Mouse (Mus musculus) cortical plate, adult 2 months (tissue): Measurements from ENCODE around the gene Myadml2.

Experiments
- CTCF ChIP-seq: fragments of 200-500 bp; IDR thresholded peaks from 2 replicates; pipeline ENCODE4 v1.5.1; 2011; ENCODE audit warnings: mild to moderate bottlenecking, control low read depth, low read length; ENCODE audit not compliant: insufficient read depth; ENCODE audit errors: extremely low read depth
- POLR2A ChIP-seq: fragments of 200-500 bp; IDR thresholded peaks from 2 replicates; pipeline ENCODE4 v1.6.1; 2011; ENCODE audit warnings: mild to moderate bottlenecking, low read length, control low read depth; ENCODE audit not compliant: insufficient read depth; ENCODE audit errors: extremely low read depth

DNA sequence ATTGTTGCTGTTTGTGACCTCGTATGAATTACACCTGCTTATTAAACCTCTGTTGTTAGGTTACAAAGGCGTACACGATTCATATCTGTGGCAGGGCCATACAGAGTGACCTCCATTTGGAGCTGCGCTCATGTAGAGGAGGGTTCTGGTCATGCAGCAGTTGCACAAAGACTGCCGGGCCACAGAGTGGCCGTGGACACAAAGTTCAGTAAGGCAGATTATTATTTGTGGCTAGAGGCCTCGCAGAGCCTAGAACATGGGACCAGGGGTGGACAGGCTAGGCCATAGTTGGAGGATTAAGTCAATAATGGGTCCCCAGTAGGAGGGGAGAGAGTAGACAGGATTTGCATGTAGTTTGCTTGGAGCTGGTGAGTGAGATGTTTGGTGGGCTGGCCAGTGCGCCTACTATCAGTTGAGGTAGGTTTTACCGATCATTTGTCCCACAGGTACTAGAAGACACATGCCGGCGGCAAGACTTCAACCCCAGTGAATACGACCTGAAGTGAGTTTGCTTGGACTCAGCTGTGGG, 25.7 kb upstream of the Myadml2 start:
- TF ChIP-seq CTCF (no peak), POLR2A (no peak)
